Mouse (Mus musculus) neutrophil, adult 5-6 weeks (primary cell): ENCODE measurements around the gene Arl5a. TPM values are rescaled to one million over a fixed set of nuclear protein-coding genes. Genes with fewer than 3 reads are reported as not detected.

ENCODE experiments used
- ATAC-seq: fragments of 151-379, 151-347 bp; 2 replicates; pipeline ENCODE4 v1.8.0; 2017; ENCODE audit warnings: mild to moderate bottlenecking, moderate TSS enrichment; ENCODE audit not compliant: insufficient number of reproducible peaks, poor library complexity, low FRiP score, severe bottlenecking; ENCODE audit errors: extremely low read depth
- total RNA-seq: library from RNA; stranded (forward); fragments of 200-1000 nt; gene quantifications from 2 replicates; pipeline ENCODE4 v1.2.3, GENCODE M21; 2017

The Arl5a gene
- total RNA-seq, 1 experiment from 2014 or later = 32.9 TPM

- ATAC-seq = no peak
These were observed 52.6 kb downstream of the Arl5a start for GRCm38 (mm10) chr2:52372080-52372479.

GRCm38 (mm10) chr2:52371066-52371465, 53.6 kb downstream of the Arl5a start:
- no peak for ATAC-seq

- ATAC-seq = no peak
These were observed 55.1 kb downstream of the Arl5a start for GRCm38 (mm10) chr2:52369622-52370021.

GRCm38 (mm10) chr2:52367665-52368064, 57.0 kb downstream of the Arl5a start:
- ATAC-seq = no peak

- no peak for ATAC-seq
These were observed 57.5 kb downstream of the Arl5a start for GRCm38 (mm10) chr2:52367248-52367647.

GRCm38 (mm10) chr2:52361086-52361485, 63.6 kb downstream of the Arl5a start:
- ATAC-seq = no peak

GRCm38 (mm10) chr2:52359722-52360121, 65.0 kb downstream of the Arl5a start:
- ATAC-seq = no peak

GRCm38 (mm10) chr2:52358156-52358555, 66.5 kb downstream of the Arl5a start:
- no peak for ATAC-seq

- ATAC-seq = no peak
These were observed 73.7 kb downstream of the Arl5a start for GRCm38 (mm10) chr2:52351029-52351428.

Other genes with a start within 250 kb of the Arl5a start
- gene Neb, start 46.4 kb downstream of the Arl5a start, total RNA-seq = 0.93 and 1.1 TPM in 2 replicates